Mouse (Mus musculus): Measurements from ENCODE around the gene Fasl. TPM values are rescaled to one million over a fixed set of nuclear protein-coding genes. Genes with fewer than 3 reads are reported as not detected.

The Fasl gene
- 0.17 TPM in 1 of 2 replicates, not detected in the other for polyA plus RNA-seq (2014; fragmentation: Nextera tagmentation; extraction: Ambion mirVana)

DNA sequence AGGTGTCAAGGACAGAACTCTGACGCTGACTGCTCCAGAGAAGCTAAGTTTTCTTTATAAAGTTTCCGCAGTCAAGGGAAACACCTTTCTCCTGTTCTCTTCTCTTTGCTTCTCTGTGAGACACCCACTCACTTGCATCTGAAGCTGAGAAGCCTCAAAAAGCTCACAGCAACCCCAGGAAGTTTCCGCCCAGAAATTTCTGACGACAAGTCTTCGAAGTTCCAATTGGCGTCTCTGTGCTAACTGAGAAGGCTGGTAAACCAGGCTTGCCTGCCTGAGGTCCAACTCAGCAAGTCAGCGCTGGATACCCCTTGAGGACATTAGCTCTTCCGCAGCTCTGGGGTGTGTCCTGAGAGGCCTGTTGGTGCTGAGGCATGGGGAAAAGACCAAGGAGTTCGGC, at the start of gene Fasl:
Fasl (minus strand) TSS at position 157 of the 400 bp plus-strand sequence.
- H3K9ac ChIP-seq (ENCODE audit: low read length): no peak within 1 kb of the TSS
- no peak within 1 kb of the TSS for H3K4me3 ChIP-seq (ENCODE audit: low read depth, low read length)
- DNase-seq (ENCODE audit: low spot score): no peak
- H3K9me3 ChIP-seq (replicated peaks; ENCODE audit: control insufficient read depth, low read length): no peaks in the 10 kb centered on the region
- ATAC-seq: no peak
- no peaks in the 10 kb centered on the region for H3K4me1 ChIP-seq (ENCODE audit: control insufficient read depth, insufficient read depth, low read length)
- H3K27me3 ChIP-seq (replicated peaks; ENCODE audit: control insufficient read depth, insufficient read depth, low read length): no peaks in the 10 kb centered on the region
- no peak within 1 kb of the TSS for H3K27ac ChIP-seq (ENCODE audit: low read depth, low read length)
- no peak within 1 kb of the TSS for H3K4me2 ChIP-seq (ENCODE audit: low read length)
- no peaks in the 10 kb centered on the region for H3K36me3 ChIP-seq (ENCODE audit: control insufficient read depth, insufficient read depth, low read length)
- WGBS: 89% methylated on average over 9 of the region's 9 CpGs

DNA sequence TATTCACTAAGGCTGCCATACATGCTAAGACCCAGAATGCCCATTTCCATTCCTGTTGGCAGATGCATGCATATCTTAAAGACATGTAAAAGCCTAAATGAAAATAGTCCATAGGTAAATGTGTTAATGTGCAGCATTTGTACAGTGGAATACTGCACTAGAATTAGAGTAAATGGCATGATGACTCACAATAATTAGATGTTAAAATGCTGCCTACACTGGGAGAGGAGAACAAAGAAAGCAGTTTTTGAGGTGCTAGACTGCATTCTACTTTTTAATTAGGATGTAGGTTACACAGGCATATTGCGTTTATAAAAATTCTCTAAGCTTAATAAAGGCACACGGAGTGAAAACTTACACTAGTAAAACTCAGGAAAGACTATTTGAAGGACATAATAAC, 38.4 kb upstream of the Fasl start:
- ATAC-seq: peak; percentile 57; the same call in 1 of the 2 replicates
- no peak overlapping the region for H3K27ac ChIP-seq (ENCODE audit: low read depth, low read length)
- 51% methylated on average over 2 of the region's 2 CpGs for WGBS

GRCm38 (mm10) chr1:161809428-161809827, 21.1 kb upstream of the Fasl start:
- Histone ChIP-seq H3K9ac (ENCODE audit: low read length) (no peak overlapping the region), H3K27ac (ENCODE audit: low read depth, low read length) (no peak overlapping the region), H3K27me3 (replicated peaks; ENCODE audit: control insufficient read depth, insufficient read depth, low read length) (no peaks in the 10 kb centered on the region), H3K4me3 (ENCODE audit: low read depth, low read length) (no peak overlapping the region), H3K36me3 (ENCODE audit: control insufficient read depth, insufficient read depth, low read length) (no peaks in the 10 kb centered on the region), H3K9me3 (replicated peaks; ENCODE audit: control insufficient read depth, low read length) (no peaks in the 10 kb centered on the region), H3K4me2 (ENCODE audit: low read length) (no peak overlapping the region), H3K4me1 (ENCODE audit: control insufficient read depth, insufficient read depth, low read length) (no peaks in the 10 kb centered on the region)
- ATAC-seq (no peak), DNase-seq (ENCODE audit: low spot score) (no peak)
- 92% methylated on average over 5 of the region's 5 CpGs for WGBS

More for the DNA sequence above, 38.4 kb upstream of the Fasl start:
- Histone ChIP-seq H3K4me1 (ENCODE audit: control insufficient read depth, insufficient read depth, low read length) (no peaks in the 10 kb centered on the region), H3K27me3 (replicated peaks; ENCODE audit: control insufficient read depth, insufficient read depth, low read length) (no peaks in the 10 kb centered on the region), H3K36me3 (ENCODE audit: control insufficient read depth, insufficient read depth, low read length) (peaks cover 23% of the 10 kb centered on the region; the same call in 1 of the 2 replicates), H3K9ac (ENCODE audit: low read length) (no peak overlapping the region), H3K4me2 (ENCODE audit: low read length) (no peak overlapping the region), H3K9me3 (replicated peaks; ENCODE audit: control insufficient read depth, low read length) (no peaks in the 10 kb centered on the region), H3K4me3 (ENCODE audit: low read depth, low read length) (no peak overlapping the region)
- peak; percentile 31 for DNase-seq (ENCODE audit: low spot score)

GRCm38 (mm10) chr1:161808980-161809379, 20.7 kb upstream of the Fasl start:
- ATAC-seq (no peak), DNase-seq (ENCODE audit: low spot score) (no peak)
- Histone ChIP-seq H3K9ac (ENCODE audit: low read length) (no peak overlapping the region), H3K36me3 (ENCODE audit: control insufficient read depth, insufficient read depth, low read length) (no peaks in the 10 kb centered on the region), H3K27ac (ENCODE audit: low read depth, low read length) (no peak overlapping the region), H3K4me3 (ENCODE audit: low read depth, low read length) (no peak overlapping the region), H3K27me3 (replicated peaks; ENCODE audit: control insufficient read depth, insufficient read depth, low read length) (no peaks in the 10 kb centered on the region), H3K4me1 (ENCODE audit: control insufficient read depth, insufficient read depth, low read length) (no peaks in the 10 kb centered on the region), H3K4me2 (ENCODE audit: low read length) (no peak overlapping the region), H3K9me3 (replicated peaks; ENCODE audit: control insufficient read depth, low read length) (no peaks in the 10 kb centered on the region)
- WGBS: 80% methylated on average over 6 of the region's 6 CpGs

- WGBS: 91% methylated on average over 8 of the region's 8 CpGs
- H3K9ac ChIP-seq (ENCODE audit: low read length): no peak overlapping the region
- no peaks in the 10 kb centered on the region for H3K27me3 ChIP-seq (replicated peaks; ENCODE audit: control insufficient read depth, insufficient read depth, low read length)
- no peak overlapping the region for H3K4me3 ChIP-seq (ENCODE audit: low read depth, low read length)
- H3K9me3 ChIP-seq (replicated peaks; ENCODE audit: control insufficient read depth, low read length): no peaks in the 10 kb centered on the region
- no peak overlapping the region for H3K27ac ChIP-seq (ENCODE audit: low read depth, low read length)
- no peaks in the 10 kb centered on the region for H3K36me3 ChIP-seq (ENCODE audit: control insufficient read depth, insufficient read depth, low read length)
- H3K4me1 ChIP-seq (ENCODE audit: control insufficient read depth, insufficient read depth, low read length): no peaks in the 10 kb centered on the region
- H3K4me2 ChIP-seq (ENCODE audit: low read length): no peak overlapping the region
- no peak for DNase-seq (ENCODE audit: low spot score)
- ATAC-seq: no peak
These were observed 16.3 kb upstream of the Fasl start for GRCm38 (mm10) chr1:161804541-161804971.

DNA sequence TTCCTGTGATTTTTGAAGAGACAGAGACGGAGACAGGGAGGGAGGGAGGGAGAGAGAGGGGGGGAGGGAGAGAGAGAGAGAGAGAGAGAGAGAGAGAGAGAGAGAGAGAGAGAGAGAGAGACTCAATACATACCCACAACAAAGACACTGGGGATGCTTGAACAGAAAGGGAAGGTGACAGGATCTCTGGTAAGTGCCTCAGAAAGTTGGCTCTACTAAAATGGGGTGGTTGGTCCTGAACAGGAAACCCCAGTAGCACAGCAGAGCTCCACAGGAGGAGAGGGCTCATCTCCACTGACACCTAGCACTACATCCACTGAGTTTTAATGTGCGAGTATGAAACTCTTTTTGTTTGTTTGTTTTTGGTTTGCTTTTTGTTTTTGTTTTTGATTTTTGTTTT, 13.0 kb upstream of the Fasl start:
- no peak overlapping the region for H3K9ac ChIP-seq (ENCODE audit: low read length)
- no peaks in the 10 kb centered on the region for H3K9me3 ChIP-seq (replicated peaks; ENCODE audit: control insufficient read depth, low read length)
- 88% methylated on average over 2 of the region's 2 CpGs for WGBS
- no peak for ATAC-seq
- no peak overlapping the region for H3K4me3 ChIP-seq (ENCODE audit: low read depth, low read length)
- no peaks in the 10 kb centered on the region for H3K4me1 ChIP-seq (ENCODE audit: control insufficient read depth, insufficient read depth, low read length)
- H3K4me2 ChIP-seq (ENCODE audit: low read length): no peak overlapping the region
- H3K36me3 ChIP-seq (ENCODE audit: control insufficient read depth, insufficient read depth, low read length): no peaks in the 10 kb centered on the region
- DNase-seq (ENCODE audit: low spot score): no peak
- no peaks in the 10 kb centered on the region for H3K27me3 ChIP-seq (replicated peaks; ENCODE audit: control insufficient read depth, insufficient read depth, low read length)
- H3K27ac ChIP-seq (ENCODE audit: low read depth, low read length): no peak overlapping the region

GRCm38 (mm10) chr1:161800256-161800655, 12.0 kb upstream of the Fasl start:
- Histone ChIP-seq H3K9me3 (replicated peaks; ENCODE audit: control insufficient read depth, low read length) (no peaks in the 10 kb centered on the region), H3K27me3 (replicated peaks; ENCODE audit: control insufficient read depth, insufficient read depth, low read length) (no peaks in the 10 kb centered on the region), H3K36me3 (ENCODE audit: control insufficient read depth, insufficient read depth, low read length) (no peaks in the 10 kb centered on the region), H3K27ac (ENCODE audit: low read depth, low read length) (no peak overlapping the region), H3K4me2 (ENCODE audit: low read length) (no peak overlapping the region), H3K4me1 (ENCODE audit: control insufficient read depth, insufficient read depth, low read length) (no peaks in the 10 kb centered on the region), H3K9ac (ENCODE audit: low read length) (no peak overlapping the region), H3K4me3 (ENCODE audit: low read depth, low read length) (no peak overlapping the region)
- ATAC-seq: no peak
- no peak for DNase-seq (ENCODE audit: low spot score)

- H3K36me3 ChIP-seq (ENCODE audit: control insufficient read depth, insufficient read depth, low read length): no peaks in the 10 kb centered on the region
- no peaks in the 10 kb centered on the region for H3K9me3 ChIP-seq (replicated peaks; ENCODE audit: control insufficient read depth, low read length)
- H3K9ac ChIP-seq (ENCODE audit: low read length): no peak overlapping the region
- no peak for DNase-seq (ENCODE audit: low spot score)
- no peak for ATAC-seq
- H3K27me3 ChIP-seq (replicated peaks; ENCODE audit: control insufficient read depth, insufficient read depth, low read length): no peaks in the 10 kb centered on the region
- H3K4me1 ChIP-seq (ENCODE audit: control insufficient read depth, insufficient read depth, low read length): no peaks in the 10 kb centered on the region
- H3K4me3 ChIP-seq (ENCODE audit: low read depth, low read length): no peak overlapping the region
- H3K27ac ChIP-seq (ENCODE audit: low read depth, low read length): no peak overlapping the region
- no peak overlapping the region for H3K4me2 ChIP-seq (ENCODE audit: low read length)
These were observed 11.5 kb upstream of the Fasl start for GRCm38 (mm10) chr1:161799791-161800190.

DNA sequence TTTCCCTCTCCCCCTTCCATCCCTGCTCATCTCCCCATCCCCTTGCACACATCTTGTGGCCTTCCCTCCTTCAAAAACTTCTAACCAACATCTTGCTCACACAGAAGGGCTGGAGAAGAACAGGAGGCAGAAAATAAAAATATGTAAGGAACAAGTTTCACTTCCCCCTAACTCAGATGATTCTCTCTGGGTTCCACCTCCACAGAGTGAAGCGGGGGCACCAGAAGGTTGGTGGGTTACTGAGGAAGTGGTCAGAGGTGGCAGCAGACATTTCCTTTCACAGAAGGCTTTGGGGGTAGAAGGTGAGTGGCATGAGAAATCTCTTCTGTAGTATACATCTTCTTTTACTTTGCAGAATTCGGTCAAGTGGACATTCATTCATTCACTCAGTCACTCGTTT, 10.6 kb upstream of the Fasl start:
- no peaks in the 10 kb centered on the region for H3K4me1 ChIP-seq (ENCODE audit: control insufficient read depth, insufficient read depth, low read length)
- no peak overlapping the region for H3K4me3 ChIP-seq (ENCODE audit: low read depth, low read length)
- DNase-seq (ENCODE audit: low spot score) (no peak), ATAC-seq (no peak)
- H3K27me3 ChIP-seq (replicated peaks; ENCODE audit: control insufficient read depth, insufficient read depth, low read length): no peaks in the 10 kb centered on the region
- no peak overlapping the region for H3K4me2 ChIP-seq (ENCODE audit: low read length)
- H3K9ac ChIP-seq (ENCODE audit: low read length): no peak overlapping the region
- WGBS: 89% methylated on average over 3 of the region's 3 CpGs
- H3K36me3 ChIP-seq (ENCODE audit: control insufficient read depth, insufficient read depth, low read length): no peaks in the 10 kb centered on the region
- H3K9me3 ChIP-seq (replicated peaks; ENCODE audit: control insufficient read depth, low read length): no peaks in the 10 kb centered on the region
- no peak overlapping the region for H3K27ac ChIP-seq (ENCODE audit: low read depth, low read length)
